Mouse (Mus musculus): ENCODE results near the gene Gm8247. TPM values are rescaled to one million over a fixed set of nuclear protein-coding genes. Genes with fewer than 3 reads are reported as not detected.

The Gm8247 gene
- not detected in 2 replicates for polyA plus RNA-seq (2021; fragmentation: Nextera tagmentation)
- long read RNA-seq, experiment 1, result 0 reads
- long read RNA-seq, experiment 2, result 0 reads

GRCm38 (mm10) chr14:44582853-44583252 lies at the start of gene Gm8247:
Gm8247 (plus strand) TSS chr14:44583153.

GRCm38 (mm10) chr14:44627737-44628136 lies 44.8 kb downstream of the Gm8247 start, which contains the start of gene Gm5624:
Gm5624 (minus strand) TSS chr14:44627938.

Other genes with a start within 250 kb of the Gm8247 start
- not detected in 2 replicates for gene Gm5930, start 244.6 kb upstream of the Gm8247 start, polyA plus RNA-seq (2021; fragmentation: Nextera tagmentation)
- not detected in 2 replicates for gene Gm8229, start 217.8 kb upstream of the Gm8247 start, polyA plus RNA-seq (2021; fragmentation: Nextera tagmentation)
- gene Gm3371, start 172.5 kb upstream of the Gm8247 start, polyA plus RNA-seq (2021; fragmentation: Nextera tagmentation), result not detected in 2 replicates
- not detected in 2 replicates for gene Gm8232, start 149.5 kb upstream of the Gm8247 start, polyA plus RNA-seq (2021; fragmentation: Nextera tagmentation)
- gene BC061237, start 90.7 kb upstream of the Gm8247 start, polyA plus RNA-seq (2021; fragmentation: Nextera tagmentation), result not detected in 2 replicates
- not detected in 2 replicates for gene Gm17093, start 64.9 kb upstream of the Gm8247 start, polyA plus RNA-seq (2021; fragmentation: Nextera tagmentation)
- not detected in 2 replicates for gene Gm5624, start 44.8 kb downstream of the Gm8247 start, polyA plus RNA-seq (2021; fragmentation: Nextera tagmentation)
- gene Gm8257, start 123.3 kb downstream of the Gm8247 start, polyA plus RNA-seq (2021; fragmentation: Nextera tagmentation), result not detected in 2 replicates
- gene Gm8267, start 167.2 kb downstream of the Gm8247 start, polyA plus RNA-seq (2021; fragmentation: Nextera tagmentation), result not detected in 2 replicates

All from layer of hippocampus, adult 6 months (tissue).